Mouse (Mus musculus): ENCODE results near the gene Tpcn1. TPM values are rescaled to one million over a fixed set of nuclear protein-coding genes. Genes with fewer than 3 reads are reported as not detected.

Tpcn1 gene
- polyA plus RNA-seq, 1 experiment: 59.4 TPM

DNA sequence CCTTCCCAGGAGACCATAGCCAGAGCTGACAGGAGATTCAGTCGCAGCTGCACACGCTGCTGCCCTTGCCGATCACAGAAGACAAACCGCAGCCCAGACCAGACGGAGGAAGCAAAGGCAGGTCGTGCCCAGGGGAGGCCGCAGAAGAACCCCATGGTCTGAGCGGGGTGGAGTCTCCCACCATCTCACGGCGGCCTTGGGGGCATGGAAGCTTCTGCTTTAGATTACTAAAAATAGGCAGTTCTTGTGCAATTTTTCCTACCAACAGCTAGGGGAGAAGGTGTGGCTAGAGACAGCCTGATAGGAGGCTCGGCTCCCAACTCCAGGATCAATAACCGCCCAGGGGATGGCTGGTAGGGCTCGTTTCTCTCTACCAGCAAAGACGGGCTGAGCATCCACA, 29.7 kb downstream of the Tpcn1 start:
- TF ChIP-seq GATA1 (IDR thresholded peaks at IDR 0.05; ENCODE audit: low read length): no peak

DNA sequence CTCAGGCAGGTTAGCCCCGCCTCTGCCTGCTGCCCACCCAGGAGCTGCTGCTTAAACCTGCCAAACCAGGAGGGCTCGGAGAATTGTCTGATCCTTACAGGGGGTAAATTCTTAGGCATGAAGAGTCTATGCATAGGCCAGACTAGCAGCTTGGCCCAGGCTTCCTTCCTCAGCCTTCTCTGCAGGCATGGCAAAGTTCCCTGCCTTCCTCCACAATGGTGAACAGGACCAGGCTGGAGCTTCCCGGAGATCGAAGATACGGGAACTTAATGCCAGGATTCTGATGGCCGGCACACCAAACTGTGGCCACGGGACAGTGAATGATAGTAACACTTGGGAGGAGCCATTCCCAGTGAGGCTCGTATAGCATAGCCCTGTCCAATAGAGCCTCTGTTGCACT, 30.4 kb downstream of the Tpcn1 start:
- TF ChIP-seq GATA1 (IDR thresholded peaks at IDR 0.05; ENCODE audit: low read length): no peak

DNA sequence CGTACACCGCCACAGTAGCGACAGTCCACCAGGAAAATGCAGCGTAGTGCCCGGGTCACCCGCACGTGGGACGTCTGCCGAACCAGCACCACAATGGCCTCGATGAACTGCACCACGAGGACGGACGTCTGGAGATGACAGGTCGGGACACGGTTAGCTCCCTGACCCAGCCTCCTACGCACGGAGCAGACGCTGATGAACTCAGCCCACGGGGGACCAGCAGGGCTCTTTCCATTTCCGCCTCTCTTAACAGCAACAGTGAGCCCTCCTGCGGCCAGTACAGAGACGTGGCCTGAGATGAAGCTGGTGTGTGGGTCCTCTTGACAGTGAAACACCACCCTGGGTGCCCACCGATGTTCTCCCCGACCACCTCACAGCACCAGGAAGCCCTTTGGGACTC, 32.6 kb downstream of the Tpcn1 start:
- TF ChIP-seq GATA1 (IDR thresholded peaks at IDR 0.05; ENCODE audit: low read length): no peak

DNA sequence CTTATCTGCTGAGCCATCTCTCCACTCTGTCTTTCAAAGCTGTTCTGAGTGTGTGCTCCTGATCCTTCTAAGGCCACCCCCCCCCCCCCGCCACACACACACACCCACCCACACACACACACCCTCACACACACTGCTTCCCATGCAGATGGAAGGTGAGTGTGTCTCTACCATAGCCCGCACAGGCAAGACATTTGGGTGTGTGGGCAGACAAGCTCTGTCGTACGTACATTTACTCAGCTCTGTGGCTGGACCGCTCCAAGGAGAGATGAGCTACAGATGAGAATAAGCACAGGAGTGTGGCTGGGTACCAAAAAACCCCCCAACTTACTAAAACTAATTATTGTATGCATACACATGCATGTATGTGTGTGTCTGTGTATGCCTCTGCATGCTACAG, 37.8 kb downstream of the Tpcn1 start:
- TF ChIP-seq GATA1 (IDR thresholded peaks at IDR 0.05; ENCODE audit: low read length): no peak

DNA sequence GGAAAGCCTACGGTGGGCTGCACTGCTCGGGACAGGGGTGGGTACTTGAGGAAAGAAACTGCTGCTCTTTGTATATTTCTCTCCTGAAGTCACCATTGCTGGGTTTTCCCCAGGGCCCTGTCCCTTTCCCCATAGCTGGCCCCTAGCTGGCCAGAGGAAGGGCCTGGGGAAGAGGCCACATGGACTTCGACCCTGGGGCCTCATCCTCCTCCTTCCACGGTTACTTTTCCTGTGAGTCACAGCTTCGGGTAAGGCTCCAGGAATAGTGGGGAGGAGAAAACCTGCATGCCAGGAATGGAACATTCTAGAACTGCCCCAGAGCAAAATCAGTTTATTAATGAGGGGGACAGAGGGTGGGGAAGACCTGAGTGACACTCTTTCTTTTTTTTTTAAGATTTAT, 38.3 kb downstream of the Tpcn1 start:
- TF ChIP-seq GATA1 (IDR thresholded peaks at IDR 0.05; ENCODE audit: low read length): no peak

DNA sequence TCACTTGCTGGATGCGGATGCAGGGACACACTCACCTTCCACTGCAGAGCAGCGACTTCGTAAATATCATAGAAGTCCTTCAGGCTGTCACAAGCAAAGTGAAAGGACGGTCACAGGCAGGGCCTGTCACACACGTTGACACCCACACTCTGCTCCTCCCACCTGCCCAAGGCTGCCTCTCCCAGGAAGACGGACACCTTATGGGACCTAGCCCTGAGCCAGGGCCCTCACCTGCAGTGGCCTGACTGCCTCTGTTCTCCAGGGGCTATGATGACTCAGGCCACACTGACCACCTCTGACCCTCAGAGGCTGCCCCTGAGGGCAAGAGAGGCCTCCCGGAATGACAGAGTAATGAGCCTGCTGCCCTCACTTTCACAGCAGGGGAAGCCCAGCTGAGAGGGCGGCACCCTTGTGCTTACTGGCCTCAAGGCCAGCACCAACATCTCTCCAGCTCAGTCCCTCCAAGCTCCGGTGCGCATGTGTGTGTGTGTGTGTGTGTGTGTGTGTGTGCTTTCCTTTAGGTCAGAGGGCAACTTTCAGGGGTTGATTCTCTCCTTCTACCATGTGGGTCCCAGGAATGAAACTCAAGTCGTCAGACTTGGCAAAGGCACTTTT, 40.1 kb downstream of the Tpcn1 start:
- TF ChIP-seq GATA1 (IDR thresholded peaks at IDR 0.05; ENCODE audit: low read length): no peak

DNA sequence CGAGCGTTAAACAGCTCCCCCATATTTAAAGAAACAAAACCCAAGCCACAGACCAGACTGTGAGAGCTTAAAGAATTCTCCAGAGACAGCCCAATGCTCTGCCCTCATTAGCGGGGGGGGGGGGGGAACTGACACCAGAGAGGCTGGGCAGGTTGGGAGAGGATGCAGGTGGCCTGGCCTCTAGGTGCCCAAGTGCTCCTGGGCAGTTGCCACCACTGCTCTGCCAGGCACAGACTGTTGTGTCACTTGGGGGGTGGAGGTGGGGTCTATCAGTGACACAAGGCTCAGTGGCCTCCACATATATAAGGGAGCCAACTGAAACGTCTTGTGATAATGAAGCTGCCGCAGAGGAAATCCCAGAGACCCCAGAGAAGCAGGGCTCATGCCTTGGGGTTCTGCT, 51.8 kb downstream of the Tpcn1 start:
- TF ChIP-seq GATA1 (IDR thresholded peaks at IDR 0.05; ENCODE audit: low read length): no peak

DNA sequence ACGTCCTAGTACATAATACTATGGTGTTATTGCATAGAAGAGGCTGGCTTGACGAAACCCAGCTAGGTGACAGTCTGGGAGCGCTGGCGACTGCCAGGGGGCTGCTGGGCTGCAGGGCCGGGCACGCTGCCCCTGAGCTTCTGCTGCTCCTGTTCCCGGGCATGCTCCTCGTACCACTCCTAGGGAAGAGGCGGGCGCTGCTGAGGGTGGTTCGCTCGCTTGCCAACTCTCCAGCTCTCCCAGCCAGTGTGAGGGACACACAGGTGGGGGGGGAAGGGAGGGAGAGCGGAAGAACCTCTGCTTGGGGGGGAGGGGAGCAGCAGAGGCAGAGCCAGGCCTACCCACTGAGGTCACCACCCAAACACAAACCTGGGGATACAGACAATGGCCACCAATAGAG, 52.4 kb downstream of the Tpcn1 start:
- TF ChIP-seq GATA1 (IDR thresholded peaks at IDR 0.05; ENCODE audit: low read length): no peak

DNA sequence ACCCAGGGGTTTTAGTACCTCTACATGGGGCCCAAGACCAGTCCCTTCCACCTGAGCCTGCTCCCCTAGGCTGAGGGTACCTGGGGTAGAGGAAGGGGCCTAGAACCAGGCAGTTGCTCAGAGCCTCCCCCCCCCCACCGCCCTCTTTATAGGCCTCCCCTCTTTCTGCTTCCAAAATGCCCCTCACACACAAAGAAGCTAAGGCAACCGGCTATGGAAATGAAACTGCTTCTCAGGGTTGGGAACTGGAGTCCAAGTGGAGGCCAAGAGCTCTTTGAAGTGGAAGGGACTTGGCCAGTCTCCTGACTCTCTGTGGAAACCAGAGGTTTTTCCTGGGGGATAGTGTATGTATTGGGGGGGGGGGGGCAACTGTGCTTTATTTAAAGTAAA, 53.8 kb downstream of the Tpcn1 start:
- no peak for TF ChIP-seq GATA1 (IDR thresholded peaks at IDR 0.05; ENCODE audit: low read length)

DNA sequence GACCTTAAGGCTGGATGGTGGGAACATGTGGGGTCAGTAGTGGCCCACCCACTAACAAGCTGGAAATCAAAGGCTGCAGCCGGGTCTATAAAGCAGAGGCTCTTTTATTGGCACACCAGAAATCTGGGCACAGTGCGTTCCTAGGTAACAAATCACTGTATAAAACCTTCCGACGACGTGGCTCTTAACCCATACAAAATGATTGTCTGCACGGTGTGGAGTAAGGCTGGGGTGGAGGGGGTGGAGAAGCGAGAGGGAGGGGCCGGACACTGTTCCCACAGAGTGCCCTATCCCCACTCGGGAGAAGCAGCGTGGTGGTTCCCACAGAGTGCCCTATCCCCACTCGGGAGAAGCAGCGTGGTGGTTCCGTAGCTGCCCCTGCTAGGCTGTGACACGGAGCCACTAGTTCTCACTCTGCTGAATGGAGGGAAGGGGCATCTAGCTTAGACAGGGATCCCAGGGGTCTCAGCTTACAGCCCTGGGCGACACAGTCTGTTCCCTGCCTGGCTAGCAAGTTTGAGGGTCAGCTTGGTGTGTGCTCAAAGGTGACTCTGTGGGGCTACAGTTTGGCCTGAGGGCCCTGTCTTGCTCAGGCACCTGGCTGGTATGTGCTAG, 54.3 kb downstream of the Tpcn1 start:
- TF ChIP-seq GATA1 (IDR thresholded peaks at IDR 0.05; ENCODE audit: low read length): no peak

DNA sequence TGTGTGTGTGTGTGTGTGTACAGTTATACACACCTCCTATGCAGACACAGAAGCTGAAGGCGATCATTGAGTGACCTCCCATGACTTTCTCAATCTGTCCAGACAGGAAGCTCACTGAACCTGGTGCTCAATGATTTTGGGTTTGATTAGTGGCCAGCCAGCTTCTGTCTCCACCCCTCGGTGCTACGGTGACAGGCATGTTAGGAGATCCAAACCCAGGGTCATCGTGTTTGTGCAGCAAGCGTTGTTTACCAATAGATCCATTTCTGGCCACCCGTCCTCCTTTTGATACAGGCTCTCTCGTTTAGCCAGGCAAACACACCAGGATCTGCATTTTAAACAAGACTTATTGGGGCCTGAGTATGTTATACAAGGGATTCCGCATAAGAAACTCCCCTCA, 56.8 kb downstream of the Tpcn1 start:
- TF ChIP-seq GATA1 (IDR thresholded peaks at IDR 0.05; ENCODE audit: low read length): no peak

DNA sequence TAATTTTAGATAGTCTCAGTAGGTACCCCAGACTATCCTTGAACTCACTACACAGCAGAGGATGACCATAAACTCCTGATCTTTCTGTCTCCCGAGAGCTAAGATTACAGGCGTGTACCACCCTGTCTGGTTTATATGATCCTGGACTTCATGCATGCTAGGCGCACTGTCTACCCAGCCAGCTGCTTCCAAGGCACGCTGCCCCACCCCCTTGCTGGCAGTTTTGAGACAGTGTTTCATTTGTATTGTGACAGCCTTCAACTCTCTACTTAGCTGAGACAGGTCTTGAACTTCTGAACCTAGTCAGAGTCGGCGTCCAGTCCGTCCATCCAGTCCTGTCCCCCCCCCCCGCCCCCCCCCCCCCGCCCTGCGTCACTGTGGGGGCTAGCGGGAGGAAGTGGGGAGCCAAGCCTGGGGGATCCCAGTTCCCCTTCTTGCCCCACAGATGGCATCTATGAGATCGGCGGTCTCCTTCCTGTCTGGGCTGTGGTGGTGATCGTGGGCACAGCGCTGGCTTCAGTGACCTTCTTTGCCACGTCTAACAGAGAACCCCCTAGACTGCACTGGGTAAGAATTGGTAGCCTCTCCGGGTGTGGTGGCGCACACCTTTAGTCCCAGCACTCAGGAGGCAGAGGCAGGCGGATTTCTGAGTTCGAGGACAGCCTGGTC, 61.0 kb downstream of the Tpcn1 start:
- no peak for TF ChIP-seq GATA1 (IDR thresholded peaks at IDR 0.05; ENCODE audit: low read length)

DNA sequence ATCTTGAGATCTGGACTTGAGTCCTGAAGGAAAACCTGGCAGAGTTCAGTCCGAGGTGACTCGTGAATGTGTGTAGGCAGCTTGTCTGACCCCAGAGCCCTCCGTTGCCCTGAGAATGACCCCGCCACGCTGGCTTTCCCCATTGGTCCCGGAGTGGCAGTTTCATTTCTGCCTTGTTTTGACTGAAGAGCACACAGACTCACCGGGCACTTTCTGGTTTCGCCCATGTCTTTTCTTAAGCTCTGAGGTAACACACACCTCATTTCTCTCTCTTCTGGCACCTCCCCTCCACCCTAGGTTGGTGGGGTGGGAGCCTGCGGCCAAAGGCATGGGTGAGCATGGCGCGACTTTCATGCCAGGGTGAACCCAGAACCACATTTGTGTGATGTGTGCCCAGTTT, 62.2 kb downstream of the Tpcn1 start:
- no peak for TF ChIP-seq GATA1 (IDR thresholded peaks at IDR 0.05; ENCODE audit: low read length)

DNA sequence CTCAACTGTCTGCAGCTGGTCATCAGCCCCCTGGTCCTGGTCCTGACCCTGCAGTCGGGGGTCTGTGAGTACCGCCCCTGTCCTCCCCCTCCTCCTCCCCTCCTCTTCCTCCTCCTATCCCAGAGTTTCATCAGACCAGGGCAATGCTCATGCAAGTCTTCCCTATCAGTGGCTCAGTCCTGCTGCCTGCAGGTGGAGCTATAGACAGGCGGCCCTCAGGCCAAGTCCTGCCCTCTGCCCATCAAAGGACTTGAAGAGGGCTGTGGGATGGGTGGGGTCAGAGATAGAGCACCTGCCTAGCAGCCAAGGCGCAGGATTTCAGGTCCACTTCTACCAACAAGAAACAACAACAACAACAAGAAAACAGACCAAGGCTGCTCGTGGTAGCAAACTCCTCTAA, 62.7 kb downstream of the Tpcn1 start:
- TF ChIP-seq GATA1 (IDR thresholded peaks at IDR 0.05; ENCODE audit: low read length): no peak

DNA sequence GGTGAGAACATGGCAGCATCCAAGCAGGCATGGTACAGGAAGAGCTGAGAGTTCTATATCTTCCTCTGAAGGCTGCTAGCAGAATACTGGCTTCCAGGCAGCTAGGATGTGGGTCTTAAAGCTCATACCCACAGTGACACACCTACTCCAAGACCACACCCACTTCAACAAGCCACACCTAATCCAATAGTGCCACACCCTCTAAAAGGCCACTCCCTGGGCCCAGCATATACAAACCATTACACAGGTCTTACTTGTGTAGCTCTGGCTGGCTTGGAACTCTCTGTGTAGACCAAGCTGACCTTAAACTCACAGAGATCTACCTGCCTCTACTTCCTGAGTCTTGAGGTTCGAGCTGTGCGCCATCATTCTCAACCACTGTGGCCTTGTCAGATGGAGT, 63.7 kb downstream of the Tpcn1 start:
- TF ChIP-seq GATA1 (IDR thresholded peaks at IDR 0.05; ENCODE audit: low read length): no peak

DNA sequence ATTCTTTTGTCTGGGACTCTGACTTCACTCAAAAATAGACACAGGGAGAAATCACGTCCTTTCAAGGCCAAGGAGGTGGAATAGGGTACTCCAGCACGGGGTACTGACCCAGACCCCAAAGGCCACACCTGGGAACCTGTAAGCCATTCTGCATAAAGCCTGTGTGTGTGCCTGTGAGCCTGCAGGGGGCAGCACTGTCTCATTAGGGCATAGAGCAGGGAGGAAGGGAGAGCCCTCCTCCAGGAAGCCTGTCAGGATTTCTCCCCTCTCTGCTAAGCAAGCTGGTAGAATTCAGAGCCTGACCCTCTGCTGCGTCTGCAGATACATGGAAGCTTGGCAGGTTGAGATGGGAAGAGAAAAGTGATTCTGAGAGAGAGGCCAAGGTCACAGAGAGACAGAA, 65.8 kb downstream of the Tpcn1 start:
- no peak for TF ChIP-seq GATA1 (IDR thresholded peaks at IDR 0.05; ENCODE audit: low read length)

DNA sequence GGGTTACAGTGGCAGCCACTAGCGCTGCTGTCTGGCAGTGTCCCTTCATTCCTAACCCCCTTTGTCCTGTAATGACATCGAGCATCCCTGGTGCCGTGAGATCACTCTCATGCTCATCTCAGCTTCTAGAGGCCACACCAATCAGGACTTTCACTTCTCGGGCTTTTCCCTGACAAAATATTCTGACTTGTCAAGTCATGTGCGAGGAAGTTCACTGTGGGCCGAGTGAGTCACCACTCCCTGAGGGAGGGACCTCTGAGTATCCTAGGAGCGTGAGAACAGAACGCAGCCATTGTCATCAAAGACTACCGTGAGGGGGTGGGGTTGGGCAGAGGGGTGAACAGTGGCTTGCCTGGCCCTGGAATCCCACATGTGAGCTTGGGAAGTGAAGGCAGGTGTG, 70.9 kb downstream of the Tpcn1 start:
- TF ChIP-seq GATA1 (IDR thresholded peaks at IDR 0.05; ENCODE audit: low read length): no peak

Data from G1E-ER4 (cell line).